Mouse (Mus musculus): ENCODE measurements at regions not wholly inside any gene's neighbourhood (a gene's known extent, or its start where the extent isn't known, plus 50 kb on each side); places are given as distances from the start of the nearest gene placed in this dataset.

DNA sequence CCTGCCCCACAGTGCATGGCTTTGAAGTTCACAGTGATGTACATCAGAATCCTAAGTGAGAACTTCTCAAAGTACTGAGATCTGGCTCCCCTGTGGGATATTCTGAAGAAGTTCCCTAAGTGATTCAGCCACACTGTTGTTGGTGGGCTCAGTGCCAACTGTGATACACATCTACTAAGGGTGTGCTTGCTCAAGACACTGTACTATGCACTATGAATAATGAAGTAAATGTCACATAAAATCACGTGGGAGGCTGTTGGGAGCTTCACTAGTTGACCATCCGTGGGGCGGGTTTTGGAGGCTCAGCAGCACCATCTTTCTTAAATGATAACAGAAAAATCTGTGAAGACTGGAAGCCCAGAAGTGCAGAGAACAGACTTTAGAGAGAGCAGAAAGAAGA, 193.0 kb downstream of the Pten start:
- TF ChIP-seq POLR2A (IDR thresholded peaks at IDR 0.05; ENCODE audit: low read depth, low read length), result no peak
- no peak for TF ChIP-seq CTCF (IDR thresholded peaks at IDR 0.05; ENCODE audit: borderline replicate concordance, insufficient read depth, low read length)
